Mouse (Mus musculus) c-Kit-positive CD71-positive TER-119-negative erythroid progenitor cells, embryonic 14.5 days (primary cell): Measurements from ENCODE around the gene Pim1.
"Not testable (repeated sequence)": the region's sequence is repeated elsewhere in the genome, so short reads cannot be mapped to it uniquely, and the experiment has no call there.

Experiments
- DNase-seq: peaks from one replicate; pipeline ENCODE4 v3.0.0-alpha.2; 2013; ENCODE audit warnings: low read depth

The Pim1 gene

DNA sequence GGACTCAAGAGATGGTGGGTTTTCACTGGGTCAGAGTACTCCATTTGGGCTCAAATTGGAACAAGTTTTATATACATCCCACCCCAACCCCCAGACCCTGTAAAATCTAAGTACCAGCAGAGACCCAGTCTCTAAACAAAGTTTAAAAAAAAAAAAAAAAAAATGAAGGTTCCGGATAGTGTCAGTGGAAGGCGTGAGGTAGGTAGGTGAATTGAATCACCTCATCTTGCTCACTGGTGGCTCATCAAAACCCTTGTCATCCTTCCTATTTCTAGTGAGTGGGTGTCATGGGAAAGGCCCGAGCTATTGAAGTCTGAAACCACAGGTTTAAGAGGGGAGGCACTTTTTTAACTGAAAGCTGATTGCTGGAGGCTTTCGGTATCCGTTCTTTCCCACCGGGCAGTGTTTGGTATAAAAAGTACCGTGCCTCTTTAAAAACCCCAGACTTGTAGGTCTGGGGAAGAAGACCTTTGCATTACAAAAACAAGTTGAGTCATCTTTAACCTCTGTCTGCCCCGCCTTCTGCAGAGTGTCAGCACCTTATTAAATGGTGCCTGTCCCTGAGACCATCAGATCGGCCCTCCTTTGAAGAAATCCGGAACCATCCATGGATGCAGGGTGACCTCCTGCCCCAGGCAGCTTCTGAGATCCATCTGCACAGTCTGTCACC is 3.6 kb downstream of the Pim1 start:
- DNase-seq: no peak

DNA sequence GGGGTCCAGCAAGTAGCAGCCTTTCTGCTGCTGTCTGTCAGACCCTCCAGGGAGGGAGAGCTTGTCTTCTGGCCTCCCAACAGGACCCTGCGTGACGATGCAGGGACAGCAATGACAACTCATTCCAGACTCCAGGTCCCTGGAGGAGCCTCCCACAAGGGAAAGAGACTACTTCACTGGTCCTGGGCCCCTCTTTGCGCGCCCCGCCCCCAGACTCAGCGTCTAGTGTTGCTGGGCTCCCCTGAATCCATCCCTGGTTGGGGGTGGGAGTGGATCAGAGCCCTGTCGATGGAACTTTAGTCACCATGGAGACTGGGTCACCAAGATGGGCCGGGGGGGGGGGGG is 4.2 kb downstream of the Pim1 start:
- DNase-seq: no peak

DNA sequence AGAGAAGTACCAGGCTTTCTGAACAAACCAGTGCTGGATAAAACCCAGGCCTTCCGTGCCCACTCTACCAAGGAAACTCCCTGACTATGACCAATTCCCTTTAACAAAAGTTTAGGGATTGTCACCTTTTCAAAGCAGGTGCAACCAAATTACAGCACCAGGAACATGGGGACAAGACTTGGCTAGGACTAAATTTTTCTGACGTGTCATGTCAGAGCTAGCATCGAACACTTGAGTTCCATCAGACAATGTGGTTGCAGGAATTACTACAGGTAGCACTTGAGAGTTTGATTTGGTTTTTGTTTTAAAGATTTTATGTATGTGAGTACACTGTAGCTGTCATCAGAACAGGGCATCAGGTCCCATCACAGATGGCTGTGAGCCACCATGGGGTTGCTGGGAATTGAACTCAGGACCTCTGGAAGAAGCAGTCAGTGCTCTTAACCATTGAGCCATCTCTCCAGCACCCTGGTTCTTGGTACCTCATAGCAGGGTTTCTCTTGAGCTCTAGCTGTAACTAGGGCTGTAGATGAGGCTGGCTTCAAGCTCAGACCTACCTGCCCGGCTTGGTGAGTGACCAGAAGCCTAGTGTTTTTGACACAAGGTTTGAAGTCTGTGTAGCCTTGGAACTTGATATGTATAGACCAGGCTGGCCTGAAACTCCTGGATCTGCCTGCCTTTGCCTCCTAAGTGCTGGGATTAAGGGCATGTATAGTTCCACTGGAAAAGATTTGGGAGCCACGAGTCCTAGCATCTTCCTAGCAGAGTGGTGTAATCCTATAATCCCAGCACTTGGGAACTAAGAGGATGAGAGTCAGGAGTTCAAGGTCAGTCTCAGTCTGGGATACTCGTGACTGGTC is 5.9 kb downstream of the Pim1 start:
- DNase-seq: no peak

DNA sequence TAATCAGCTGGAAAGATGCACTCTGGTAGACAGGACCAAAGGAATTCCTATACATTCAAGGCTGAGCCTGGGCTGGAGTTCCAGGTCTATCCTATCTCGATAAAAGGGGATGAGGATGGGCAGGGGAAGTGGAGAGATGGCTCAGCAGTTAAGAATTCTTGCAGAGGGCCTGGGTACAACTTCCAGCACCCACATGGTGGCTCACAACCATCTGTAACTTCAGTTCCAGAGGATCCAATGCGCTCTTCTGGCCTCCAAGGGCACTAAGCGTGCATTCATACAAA is 6.5 kb downstream of the Pim1 start:
- DNase-seq: no peak

DNA sequence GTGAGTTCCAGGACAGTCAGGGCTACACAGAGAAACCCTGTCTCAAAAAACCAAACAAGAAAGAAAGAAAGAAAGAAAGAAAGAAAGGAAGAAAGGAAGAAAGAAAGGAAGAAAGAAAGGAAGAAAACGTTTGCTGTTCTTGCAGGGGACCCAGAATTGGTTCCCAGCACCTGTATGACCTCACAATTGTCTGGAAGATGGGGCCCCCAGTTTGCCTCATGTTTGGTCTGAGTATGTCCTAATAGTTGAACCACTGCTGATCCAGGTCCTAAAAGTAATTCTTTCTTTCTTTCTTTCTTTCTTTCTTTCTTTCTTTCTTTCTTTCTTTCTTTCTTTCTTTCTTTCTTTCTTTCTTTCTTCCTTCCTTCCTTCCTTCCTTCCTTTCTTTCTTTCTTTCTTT is 6.9 kb downstream of the Pim1 start:
- DNase-seq: not testable (repeated sequence)

DNA sequence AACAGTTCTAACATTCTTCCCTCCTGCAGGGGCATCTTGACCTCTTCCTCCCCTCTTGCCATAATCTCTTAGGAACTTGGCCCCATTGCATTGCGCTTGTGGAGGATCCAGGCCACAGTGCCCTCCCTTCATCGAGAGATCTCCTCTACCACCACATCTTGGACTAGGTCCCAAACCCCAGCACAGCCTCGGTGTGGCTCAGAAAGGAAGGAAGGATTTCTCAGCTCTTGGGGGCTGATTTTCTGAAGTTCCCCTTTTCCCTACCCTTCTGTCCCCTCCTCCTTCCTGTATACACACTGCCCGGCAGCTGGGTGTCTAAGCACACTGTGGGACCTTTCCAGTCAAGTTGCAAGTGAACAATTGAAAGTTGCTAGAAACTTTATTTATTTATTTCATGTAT is 7.5 kb downstream of the Pim1 start:
- DNase-seq: no peak

DNA sequence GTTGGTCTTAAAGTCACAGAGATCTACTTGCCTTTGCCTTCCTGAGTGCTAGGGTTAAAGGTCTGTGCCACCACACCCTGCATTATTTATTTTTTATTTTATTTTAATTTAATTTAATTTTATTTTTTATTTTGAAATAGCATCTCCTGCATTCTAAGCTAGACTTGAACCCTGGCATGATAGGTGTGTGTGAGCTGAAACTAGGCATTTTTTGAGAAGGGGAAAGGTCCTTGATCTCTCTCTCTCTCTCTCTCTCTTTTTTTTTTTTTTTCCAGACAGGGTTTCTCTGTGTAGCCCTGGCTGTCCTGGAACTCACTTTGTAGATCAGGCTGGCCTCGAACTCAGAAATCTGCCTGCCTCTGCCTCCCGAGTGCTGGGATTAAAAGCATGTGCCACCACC is 8.4 kb downstream of the Pim1 start:
- not testable (repeated sequence) for DNase-seq

DNA sequence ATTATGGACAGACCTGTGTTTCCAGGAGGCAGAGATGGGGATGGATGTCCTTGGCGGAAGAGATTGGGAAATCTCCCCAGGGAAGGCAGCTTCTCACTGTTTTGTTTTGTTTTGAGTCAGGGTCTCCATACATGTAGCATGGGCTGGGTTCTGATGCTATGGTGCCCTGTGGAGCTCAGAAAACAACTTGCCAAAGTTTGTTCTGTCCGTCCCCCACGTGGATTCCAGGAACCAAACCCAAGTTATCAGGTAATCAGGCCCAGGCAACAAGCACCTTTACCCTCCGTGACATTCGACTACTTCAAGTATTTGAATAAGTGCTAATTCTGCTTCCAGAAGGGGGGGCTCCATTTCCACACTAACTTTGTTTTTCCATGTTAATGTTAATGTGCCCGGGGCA is 9.0 kb downstream of the Pim1 start:
- DNase-seq: peak; percentile 96

DNA sequence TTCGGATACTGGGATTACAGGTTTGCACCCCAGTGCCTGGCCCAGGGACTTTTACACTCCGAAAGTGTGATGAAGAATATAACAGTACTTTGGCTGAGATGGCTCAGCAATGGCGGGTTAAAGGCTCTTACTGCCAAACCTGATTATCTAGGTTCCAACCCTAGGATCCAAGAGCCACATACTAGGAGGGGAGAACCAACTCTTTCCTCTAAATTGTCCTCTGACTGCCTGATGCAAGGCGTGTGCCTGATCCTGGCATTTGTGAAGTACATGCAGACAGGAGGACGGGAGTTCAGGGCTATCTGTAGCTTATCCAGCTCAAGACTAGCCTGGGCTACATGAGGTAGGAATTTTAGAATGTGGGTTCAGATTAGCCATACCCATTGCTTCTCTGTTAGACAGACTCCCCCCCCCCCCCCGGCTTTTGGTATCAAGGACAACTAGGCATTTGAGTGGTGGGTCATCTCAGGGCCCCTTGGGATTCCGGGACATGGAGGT is 9.7 kb downstream of the Pim1 start:
- DNase-seq: no peak

DNA sequence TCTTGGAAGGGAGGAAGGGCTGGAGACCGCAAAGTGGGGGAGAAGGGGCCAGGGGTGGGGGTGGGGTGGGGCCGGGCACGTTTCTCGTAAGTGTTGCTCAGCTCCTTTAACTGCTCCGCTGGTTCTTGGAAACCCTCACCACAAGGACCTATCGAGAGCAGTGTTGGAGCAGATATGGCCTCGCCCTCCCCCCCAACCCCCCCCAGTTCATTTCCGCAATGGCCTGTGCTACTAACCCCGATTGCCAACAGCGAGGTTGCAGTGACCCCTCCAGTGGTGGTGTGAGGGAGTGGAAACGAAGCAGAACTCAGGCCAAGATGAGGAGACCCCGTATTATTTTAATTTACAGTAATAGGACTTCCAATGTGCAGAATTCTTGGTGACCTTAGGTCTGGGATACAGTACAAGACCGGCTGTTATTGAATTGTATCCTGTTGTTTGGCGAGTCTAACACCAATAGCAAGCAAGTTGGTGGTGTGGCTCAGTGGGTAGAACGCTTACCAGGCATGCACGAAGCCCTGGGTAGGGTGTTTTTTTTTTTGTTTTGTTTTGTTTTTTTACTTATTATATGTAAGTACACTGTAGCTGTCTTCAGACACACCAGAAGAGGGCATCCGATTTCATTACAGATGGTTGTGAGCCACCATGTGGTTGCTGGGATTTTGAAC is 10.4 kb downstream of the Pim1 start:
- DNase-seq: peak; percentile 85

DNA sequence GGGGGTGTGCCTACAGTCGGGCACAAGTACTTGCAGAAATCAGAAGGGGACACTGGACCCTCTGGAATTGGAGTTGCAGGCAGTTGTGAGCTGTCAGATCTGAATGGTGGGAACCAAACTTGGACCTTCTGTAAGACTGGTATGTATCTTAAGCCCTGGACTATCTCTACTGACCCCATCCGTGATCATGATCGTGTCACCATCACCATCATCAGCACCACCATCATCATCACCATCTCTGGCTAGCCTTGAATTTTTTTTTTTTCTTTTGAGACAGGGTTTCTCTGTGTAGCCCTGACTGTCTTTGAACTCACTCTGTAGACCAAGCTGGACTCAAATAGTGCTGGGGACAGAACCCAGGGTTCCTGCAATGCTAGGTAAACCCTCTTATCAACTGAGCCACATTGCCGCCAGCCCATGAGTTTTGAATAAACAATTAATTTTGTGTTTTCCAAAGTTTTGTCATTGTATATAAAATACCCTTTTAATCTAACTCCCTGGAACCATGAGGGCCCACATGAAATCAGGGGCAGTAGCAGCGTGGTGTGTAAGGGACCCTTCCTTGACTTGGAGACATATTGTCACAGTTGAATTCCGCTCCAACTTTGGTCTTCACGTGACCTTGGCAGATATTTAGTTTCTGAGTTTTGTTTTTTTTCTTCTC is 11.6 kb downstream of the Pim1 start:
- DNase-seq: no peak

DNA sequence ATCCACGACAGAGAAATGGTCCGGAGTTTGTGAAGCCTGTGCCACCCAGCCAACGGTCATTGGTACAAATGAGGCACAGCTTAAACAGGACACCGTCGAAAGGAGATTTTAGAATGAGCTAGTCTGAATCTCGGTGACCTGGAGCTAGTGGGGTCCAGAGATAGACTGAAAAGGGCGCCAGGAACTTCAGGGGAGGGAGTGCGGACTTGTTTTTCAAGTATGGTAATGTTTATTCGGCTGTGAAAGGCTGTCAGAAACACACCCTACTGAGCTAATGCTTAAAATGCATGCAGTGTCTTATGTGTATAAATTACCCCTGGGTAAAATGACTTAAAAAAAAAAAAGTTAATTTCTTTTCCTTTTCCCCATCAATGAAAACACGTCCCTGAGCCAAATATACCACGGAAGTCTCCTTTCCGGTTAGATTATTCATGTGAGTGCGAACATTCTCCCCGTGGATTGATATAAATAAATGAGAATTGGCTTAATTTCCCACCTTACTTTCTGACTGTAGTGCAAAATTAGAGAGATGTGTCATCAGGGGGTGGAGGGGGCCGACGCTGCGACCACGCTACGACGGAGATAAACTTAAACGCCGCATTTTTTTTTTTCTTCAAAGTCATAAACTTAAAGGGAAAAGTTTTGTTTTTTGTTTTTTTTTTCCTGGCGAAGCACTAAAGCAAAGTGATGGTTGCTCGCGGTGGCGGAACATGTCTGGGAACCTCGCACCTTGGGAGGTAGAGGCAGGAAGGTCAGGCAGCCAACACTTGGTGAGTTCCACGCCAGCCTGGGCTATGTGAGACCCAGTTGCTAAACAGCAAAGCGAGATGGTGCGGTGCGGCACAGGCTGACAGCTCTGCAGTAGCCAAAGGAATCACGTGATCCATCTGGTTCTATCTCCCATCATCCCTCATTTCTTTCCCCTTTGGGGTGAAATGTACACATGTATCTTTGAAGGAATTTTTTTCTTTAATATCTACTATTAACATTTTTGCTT is 12.4 kb downstream of the Pim1 start:
- no peak for DNase-seq

DNA sequence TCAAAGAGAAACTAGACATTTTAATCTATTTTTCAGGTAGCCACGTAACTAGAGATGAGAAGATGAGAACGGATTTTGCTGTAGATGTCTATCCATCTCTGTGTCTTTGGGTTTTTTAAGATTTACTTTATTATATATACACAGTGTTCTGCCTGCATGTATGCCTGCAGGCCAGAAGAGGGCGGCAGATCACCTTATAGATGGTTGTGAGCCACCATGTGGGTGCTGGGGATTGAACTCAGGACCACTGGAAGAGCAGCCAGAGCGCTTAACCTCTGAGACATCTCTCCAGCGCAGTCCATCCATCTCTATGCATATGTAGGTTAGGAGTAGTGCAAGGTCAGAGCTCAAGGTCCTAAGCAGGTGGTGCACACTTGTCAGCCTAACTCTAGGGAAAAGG is 13.1 kb downstream of the Pim1 start:
- DNase-seq: no peak

DNA sequence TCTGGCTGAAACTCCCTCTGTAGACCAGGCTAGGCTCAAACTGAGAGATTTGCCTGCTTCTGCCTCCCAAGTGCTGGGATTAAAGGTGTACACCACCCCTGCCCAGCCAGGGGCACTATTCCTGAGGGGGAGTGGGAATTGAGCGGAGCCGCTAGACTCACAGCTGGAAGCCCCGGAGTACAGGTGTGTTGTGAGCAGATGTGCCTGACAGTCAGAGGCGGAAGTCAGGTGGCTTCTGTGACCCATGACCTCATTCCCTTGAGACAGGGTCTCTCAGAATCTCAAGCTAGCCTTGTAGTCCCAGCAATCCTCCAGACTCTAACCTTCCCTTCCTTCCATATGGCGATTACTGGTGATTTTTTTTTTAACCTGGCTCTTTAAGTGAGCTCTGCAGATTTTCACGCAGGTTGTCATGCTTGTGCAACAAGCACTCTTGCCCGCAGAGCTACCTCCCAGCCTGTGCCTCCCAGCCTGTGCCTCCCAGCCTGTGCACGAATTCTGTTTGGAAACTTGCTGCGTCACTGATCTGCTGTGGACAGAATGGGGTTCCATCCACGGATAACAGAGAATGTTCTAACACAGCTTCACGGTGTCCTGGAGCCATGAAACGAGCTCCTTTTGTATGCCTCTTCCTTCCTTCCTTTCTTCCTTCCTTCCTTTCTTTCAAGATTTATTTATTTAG is 18.5 kb downstream of the Pim1 start:
- DNase-seq: no peak

DNA sequence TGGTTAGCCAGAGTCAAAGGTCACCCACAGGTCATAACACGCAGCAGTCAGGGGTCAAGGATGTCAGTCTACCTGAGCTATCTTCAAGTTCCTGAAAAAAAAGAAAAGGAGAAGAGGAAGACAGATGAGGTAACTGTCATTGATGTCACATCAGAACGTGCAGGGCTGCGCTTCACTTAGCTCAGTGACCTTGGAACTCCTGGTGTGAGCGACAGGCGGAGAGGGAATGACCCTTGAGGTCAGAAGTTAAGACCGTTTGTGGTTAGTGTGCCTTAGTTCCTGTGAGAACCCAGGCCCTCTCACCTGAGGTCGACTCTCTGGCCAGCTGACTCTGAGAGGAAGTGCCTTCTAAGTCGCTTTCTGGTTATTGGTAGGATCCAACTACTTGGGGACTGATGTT is 20.1 kb downstream of the Pim1 start:
- no peak for DNase-seq

DNA sequence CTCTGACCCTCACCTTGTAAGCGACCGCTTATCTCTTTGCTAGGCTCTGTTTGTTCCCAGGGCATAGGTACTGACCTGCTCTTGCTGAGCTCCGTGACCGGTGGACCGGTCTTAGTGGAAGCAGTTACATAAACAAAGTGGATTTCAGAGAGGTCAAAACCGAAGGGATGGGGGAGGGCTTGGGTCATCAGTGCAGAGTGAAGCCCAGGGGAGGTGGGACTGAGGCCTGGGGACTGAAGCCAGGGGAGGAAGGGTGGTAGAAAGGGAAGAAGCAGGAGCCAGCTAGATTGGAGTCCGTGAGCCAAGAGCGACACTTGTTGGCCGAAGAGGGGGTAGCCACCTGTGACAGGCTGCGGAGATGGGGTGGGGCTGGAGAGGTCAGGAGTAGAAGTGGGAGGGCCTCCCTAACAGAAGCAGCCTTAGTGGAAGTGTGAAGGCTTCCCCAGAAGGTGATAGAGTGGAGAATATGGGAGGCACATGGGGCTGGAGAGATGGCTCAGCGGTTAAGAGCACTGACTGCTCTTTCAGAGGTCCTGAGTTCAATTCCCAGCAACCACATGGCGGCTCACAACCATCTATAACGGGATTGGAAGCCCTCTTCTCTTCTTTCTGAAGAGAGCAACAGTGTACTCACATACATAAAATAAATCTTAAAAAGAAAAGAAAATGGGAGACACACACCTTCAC is 22.6 kb downstream of the Pim1 start:
- DNase-seq: peak; percentile 77

DNA sequence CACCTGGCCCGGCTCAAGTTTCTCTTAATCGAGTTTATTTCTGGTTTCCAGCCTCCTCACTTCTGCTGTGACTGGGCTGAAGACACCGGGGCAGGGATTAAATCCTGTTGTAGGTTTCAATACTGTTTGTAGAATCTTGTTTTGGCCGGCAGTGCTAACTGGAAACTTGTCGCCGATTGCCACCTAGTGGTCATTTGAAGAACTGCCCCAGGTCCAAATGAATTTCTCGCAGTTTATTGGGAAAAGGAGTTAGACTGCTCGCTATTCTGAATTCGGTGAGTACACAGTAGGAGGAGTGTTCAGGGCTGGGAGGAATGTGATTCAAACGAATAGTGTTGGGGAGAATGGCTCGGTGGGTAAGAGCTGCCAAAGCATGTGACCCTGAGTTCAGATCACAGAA is 23.9 kb downstream of the Pim1 start:
- DNase-seq: peak; percentile 74

DNA sequence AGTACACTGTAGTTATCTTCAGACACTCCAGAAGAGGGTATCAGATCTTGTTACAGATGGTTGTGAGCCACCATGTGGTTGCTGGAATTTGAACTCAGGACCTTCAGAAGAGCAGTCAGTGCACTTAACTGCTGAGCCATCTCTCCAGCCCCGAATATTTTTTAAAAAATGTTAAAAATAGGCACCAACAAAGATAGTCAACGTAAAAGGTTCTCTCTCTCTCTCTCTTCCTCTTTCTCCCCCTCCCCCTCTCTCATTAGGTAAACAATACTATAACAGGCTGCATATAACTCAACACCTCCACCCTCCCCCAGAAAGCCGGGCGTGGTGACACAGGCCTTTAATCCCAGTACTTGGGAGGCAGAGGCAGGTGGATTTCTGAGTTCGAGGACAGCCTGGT is 28.1 kb downstream of the Pim1 start:
- not testable (repeated sequence) for DNase-seq

DNA sequence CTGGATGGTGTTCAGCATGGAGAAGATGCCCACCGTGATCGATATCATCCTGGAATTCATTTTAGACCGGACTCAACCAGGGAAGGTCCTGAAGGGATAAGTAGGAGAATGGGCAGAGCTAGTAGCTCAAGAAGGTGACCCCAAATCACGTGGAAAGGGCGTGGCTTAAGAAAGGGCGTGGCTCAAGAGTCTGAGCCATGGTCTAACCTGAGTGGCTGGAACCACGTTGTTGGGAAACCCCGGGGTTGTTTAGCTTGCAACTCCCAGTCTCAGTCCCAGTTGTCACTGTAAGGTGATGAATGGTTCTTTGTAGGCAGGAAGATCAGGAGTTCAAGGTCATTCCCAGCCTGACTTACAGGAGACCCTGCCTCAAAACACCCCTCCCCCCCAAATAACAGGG is 29.2 kb downstream of the Pim1 start:
- no peak for DNase-seq

DNA sequence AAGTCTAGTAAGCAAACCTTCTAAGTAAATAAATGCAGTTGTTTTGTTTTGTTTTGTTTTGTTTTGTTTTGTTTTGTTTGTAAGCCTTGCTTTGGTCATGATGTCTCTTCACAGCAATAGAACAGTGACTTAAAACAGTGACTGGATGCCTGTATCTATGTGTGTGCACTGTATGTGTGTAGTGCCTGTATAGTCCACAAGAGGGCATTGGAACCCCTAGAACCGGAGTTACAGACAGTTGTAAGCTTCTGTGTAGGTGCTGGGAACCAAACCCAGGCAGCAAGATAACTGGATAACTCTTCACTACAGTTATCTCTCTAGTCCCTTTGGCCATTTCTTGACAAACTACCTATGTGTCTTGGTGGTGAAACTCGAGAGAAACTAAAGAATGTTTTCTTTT is 35.1 kb downstream of the Pim1 start:
- DNase-seq: no peak
